Mouse (Mus musculus): ENCODE measurements around the gene Ptn. TPM values are rescaled to one million over a fixed set of nuclear protein-coding genes. Genes with fewer than 3 reads are reported as not detected.

Ptn gene
- total RNA-seq, 2 experiments from 2014 or later = 630 to 696 TPM

GRCm38 (mm10) chr6:36819019-36819783, 9.2 kb upstream of the Ptn start:
- intact Hi-C loops (cut with DNase I) = no loop called here
- DNase-seq (ENCODE audit: low spot score in 2 of 2) = peak; percentile 75 to 79

GRCm38 (mm10) chr6:36818281-36819018, 8.4 kb upstream of the Ptn start:
- intact Hi-C loops (cut with DNase I) = no loop called here
- no peak for DNase-seq (ENCODE audit: low spot score in 2 of 2)

GRCm38 (mm10) chr6:36816666-36817065, 6.6 kb upstream of the Ptn start:
- intact Hi-C loops (cut with DNase I) = no loop called here
- DNase-seq (ENCODE audit: low spot score in 2 of 2) = no peak

GRCm38 (mm10) chr6:36815992-36816391, 6.0 kb upstream of the Ptn start:
- intact Hi-C loops (cut with DNase I) = no loop called here
- DNase-seq (ENCODE audit: low spot score in 2 of 2) = peak in 1 of 2 experiments; percentile 35

- no peak for DNase-seq (ENCODE audit: low spot score in 2 of 2)
- intact Hi-C loops (cut with DNase I) = loop anchor here (5.0 kb wide), 1 partner anchor 89 kb away; no protein-coding TSS in a partner anchor
These were observed 2.9 kb upstream of the Ptn start for GRCm38 (mm10) chr6:36812666-36813515.

- DNase-seq (ENCODE audit: low spot score in 2 of 2) = no peak
- intact Hi-C loops (cut with DNase I) = loop anchor here (5.0 kb wide), 1 partner anchor 92 kb away; no protein-coding TSS in a partner anchor
These were observed 428 bp upstream of the Ptn start for GRCm38 (mm10) chr6:36810448-36810847.

GRCm38 (mm10) chr6:36809311-36809726, 701 bp downstream of the Ptn start:
- intact Hi-C loops (cut with DNase I) = no loop called here
- peak; percentile 34 to 53 for DNase-seq (ENCODE audit: low spot score in 2 of 2)

GRCm38 (mm10) chr6:36808306-36809058, 1.5 kb downstream of the Ptn start:
- no peak for DNase-seq (ENCODE audit: low spot score in 2 of 2)
- intact Hi-C loops (cut with DNase I) = no loop called here

GRCm38 (mm10) chr6:36806906-36807305, 3.1 kb downstream of the Ptn start:
- intact Hi-C loops (cut with DNase I) = no loop called here
- no peak for DNase-seq (ENCODE audit: low spot score in 2 of 2)

- DNase-seq (ENCODE audit: low spot score in 2 of 2) = no peak
- intact Hi-C loops (cut with DNase I) = no loop called here
These were observed 9.6 kb downstream of the Ptn start for GRCm38 (mm10) chr6:36800309-36800946.

- DNase-seq (ENCODE audit: low spot score in 2 of 2) = no peak
- intact Hi-C loops (cut with DNase I) = no loop called here
These were observed 12.9 kb downstream of the Ptn start for GRCm38 (mm10) chr6:36797066-36797655.

GRCm38 (mm10) chr6:36794535-36794934, 15.5 kb downstream of the Ptn start:
- DNase-seq (ENCODE audit: low spot score in 2 of 2) = no peak
- intact Hi-C loops (cut with DNase I) = no loop called here

GRCm38 (mm10) chr6:36793775-36794174, 16.2 kb downstream of the Ptn start:
- intact Hi-C loops (cut with DNase I) = no loop called here

GRCm38 (mm10) chr6:36789261-36789660, 20.8 kb downstream of the Ptn start:
- intact Hi-C loops (cut with DNase I) = no loop called here

More at GRCm38 (mm10) chr6:36793775-36794174, 16.2 kb downstream of the Ptn start:
- DNase-seq (ENCODE audit: low spot score in 2 of 2) = no peak

GRCm38 (mm10) chr6:36788576-36789191, 21.3 kb downstream of the Ptn start:
- DNase-seq (ENCODE audit: low spot score in 2 of 2) = no peak
- intact Hi-C loops (cut with DNase I) = no loop called here

More at GRCm38 (mm10) chr6:36789261-36789660, 20.8 kb downstream of the Ptn start:
- no peak for DNase-seq (ENCODE audit: low spot score in 2 of 2)

- intact Hi-C loops (cut with DNase I) = no loop called here
- DNase-seq (ENCODE audit: low spot score in 2 of 2) = no peak
These were observed 25.3 kb downstream of the Ptn start for GRCm38 (mm10) chr6:36784682-36785208.

- intact Hi-C loops (cut with DNase I) = no loop called here
- DNase-seq (ENCODE audit: low spot score in 2 of 2) = no peak
These were observed 27.5 kb downstream of the Ptn start for GRCm38 (mm10) chr6:36782481-36782880.
